Mouse (Mus musculus) myocyte (in vitro differentiated cells): ENCODE measurements at regions not wholly inside any gene's neighbourhood (a gene's known extent, or its start where the extent isn't known, plus 50 kb on each side); places are given as distances from the start of the nearest gene placed in this dataset.

Source experiments
- H3K27me3 ChIP-seq: one replicate; pipeline ENCODE4 v1.6.1; 2011; ENCODE audit not compliant: control insufficient read depth, insufficient read depth, insufficient read length
- H3K36me3 ChIP-seq: one replicate; pipeline ENCODE4 v1.6.1; 2011; ENCODE audit not compliant: control insufficient read depth, insufficient read depth
- H3K4me2 ChIP-seq: one replicate; pipeline ENCODE4 v1.6.1; 2011; ENCODE audit warnings: low read depth, control low read depth
- H3K4me3 ChIP-seq: one replicate; pipeline ENCODE4 v1.5.1; 2011; ENCODE audit warnings: mild to moderate bottlenecking, control low read depth, moderate library complexity
- H3K79me2 ChIP-seq: one replicate; pipeline ENCODE4 v1.6.1; 2011; ENCODE audit not compliant: control insufficient read depth, insufficient read depth
- H3ac ChIP-seq: one replicate; pipeline ENCODE4 v1.6.1; 2011; ENCODE audit not compliant: control insufficient read depth, insufficient read length
- CEBPB ChIP-seq: IDR thresholded peaks from 2 replicates; pipeline ENCODE4 v1.6.1; 2011; ENCODE audit warnings: mild to moderate bottlenecking, moderate library complexity; ENCODE audit not compliant: poor library complexity, insufficient read depth, severe bottlenecking
- E2F4 ChIP-seq: IDR thresholded peaks from one replicate; pipeline ENCODE4 v1.6.1; 2011; ENCODE audit warnings: mild to moderate bottlenecking, control low read depth, moderate library complexity; ENCODE audit not compliant: insufficient read depth
- MAX ChIP-seq: IDR thresholded peaks from one replicate; pipeline ENCODE4 v1.6.1; 2011; ENCODE audit warnings: low read depth, mild to moderate bottlenecking, control low read depth
- MYOD1 ChIP-seq, 3 experiments: IDR thresholded peaks; one replicate each; pipeline ENCODE4 v1.6.1; 2011; ENCODE audit warnings: control low read depth in 2 of 3, low read depth in 2 of 3, mild to moderate bottlenecking in 2 of 3, moderate library complexity in 1 of 3; ENCODE audit not compliant: insufficient read length in 2 of 3, control insufficient read depth in 1 of 3
- MYOG ChIP-seq, 3 experiments: IDR thresholded peaks; one replicate each; pipeline ENCODE4 v1.6.1; 2011; ENCODE audit warnings: control low read depth in 2 of 3, low read depth in 2 of 3, mild to moderate bottlenecking in 2 of 3; ENCODE audit not compliant: insufficient read length in 2 of 3, control insufficient read depth in 1 of 3, insufficient read depth in 1 of 3
- POLR2A ChIP-seq: IDR thresholded peaks from one replicate; pipeline ENCODE4 v1.6.1; 2011; ENCODE audit warnings: low read depth, mild to moderate bottlenecking, control low read depth, moderate library complexity; ENCODE audit not compliant: insufficient read length
- POLR2AphosphoS2 ChIP-seq: IDR thresholded peaks from one replicate; pipeline ENCODE4 v1.6.1; 2011; ENCODE audit warnings: low read depth, control low read depth; ENCODE audit not compliant: insufficient read length
- REST ChIP-seq: IDR thresholded peaks from one replicate; pipeline ENCODE4 v1.6.1; 2011; ENCODE audit warnings: mild to moderate bottlenecking, control low read depth, moderate library complexity; ENCODE audit not compliant: insufficient read depth, insufficient read length
- SRF ChIP-seq: IDR thresholded peaks from one replicate; pipeline ENCODE4 v1.6.1; 2011; ENCODE audit warnings: low read depth; ENCODE audit not compliant: control insufficient read depth, insufficient read length
- TCF12 ChIP-seq: IDR thresholded peaks from one replicate; pipeline ENCODE4 v1.6.1; 2011; ENCODE audit warnings: mild to moderate bottlenecking, control low read depth; ENCODE audit not compliant: poor library complexity, insufficient read depth, severe bottlenecking
- TCF3 ChIP-seq: IDR thresholded peaks from one replicate; pipeline ENCODE4 v1.6.1; 2011; ENCODE audit warnings: low read depth, control low read depth; ENCODE audit not compliant: insufficient read length
- USF1 ChIP-seq: IDR thresholded peaks from one replicate; pipeline ENCODE4 v1.6.1; 2011; ENCODE audit warnings: low read depth, mild to moderate bottlenecking, control low read depth, moderate library complexity

DNA sequence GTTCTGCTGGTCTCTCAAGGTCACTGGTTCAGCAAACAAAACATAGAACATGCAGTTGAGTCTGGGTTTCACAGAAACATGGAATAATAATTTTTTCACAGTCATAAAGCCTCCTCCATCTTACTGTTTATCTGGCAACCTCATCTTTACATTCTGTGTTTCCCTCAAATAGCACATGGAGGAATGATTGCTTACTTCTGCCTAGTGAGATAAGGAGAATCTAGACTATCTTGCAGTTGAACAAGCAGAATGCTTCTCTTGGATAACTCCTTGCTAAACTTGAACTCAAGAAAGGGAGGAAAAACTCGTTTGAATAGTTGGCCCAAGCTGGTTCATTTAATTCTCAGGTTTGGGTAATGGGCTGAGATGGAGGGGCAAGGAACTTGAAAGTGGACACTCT, 112.8 kb downstream of the Gm21750 start:
- no peaks in the 10 kb centered on the region for H3K36me3 ChIP-seq
- no peak overlapping the region for H3K4me2 ChIP-seq
- no peak overlapping the region for H3ac ChIP-seq
- H3K4me3 ChIP-seq, result no peak overlapping the region
- no peaks in the 10 kb centered on the region for H3K79me2 ChIP-seq
- no peak for TF ChIP-seq POLR2A
- TF ChIP-seq SRF, result no peak
- TF ChIP-seq POLR2AphosphoS2, result no peak
- no peak for TF ChIP-seq REST
- TF ChIP-seq E2F4, result no peak
- no peak for TF ChIP-seq CEBPB
- no peak for TF ChIP-seq MYOG (IDR thresholded peaks at IDR 0.05; ENCODE audit: control insufficient read depth in 1 of 3, insufficient read depth in 1 of 3, insufficient read length in 2 of 3, low read depth in 2 of 3)
- TF ChIP-seq TCF3, result no peak
- no peak for TF ChIP-seq TCF12
- TF ChIP-seq MAX, result no peak
- no peak for TF ChIP-seq USF1
- TF ChIP-seq MYOD1 (IDR thresholded peaks at IDR 0.05; ENCODE audit: control insufficient read depth in 1 of 3, insufficient read length in 2 of 3, low read depth in 2 of 3), result no peak
- H3K27me3 ChIP-seq, result no peaks in the 10 kb centered on the region

DNA sequence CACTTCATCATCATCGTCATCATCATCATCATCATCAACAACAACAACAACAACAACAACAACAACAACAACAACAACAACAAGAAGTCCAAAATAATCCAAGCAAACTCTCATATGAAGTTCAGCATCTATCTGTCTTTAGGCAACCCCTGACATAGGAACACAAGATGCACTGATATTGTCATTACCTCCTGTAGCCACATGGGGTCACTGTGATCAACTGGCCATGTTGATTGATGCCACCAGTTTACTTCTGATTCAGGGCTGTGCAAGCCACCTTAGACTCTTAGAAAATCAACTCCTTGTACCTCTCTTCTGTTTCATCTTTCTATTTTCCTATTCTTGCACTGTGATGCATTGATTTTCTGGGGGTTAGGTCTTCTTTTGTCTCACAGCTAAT, 115.0 kb downstream of the Gm21750 start:
- H3K36me3 ChIP-seq, result no peaks in the 10 kb centered on the region
- H3ac ChIP-seq, result no peak overlapping the region
- H3K4me3 ChIP-seq, result no peak overlapping the region
- TF ChIP-seq SRF, result no peak
- no peak for TF ChIP-seq E2F4
- no peak for TF ChIP-seq MAX
- no peak for TF ChIP-seq POLR2A
- TF ChIP-seq USF1, result no peak
- TF ChIP-seq REST, result no peak
- TF ChIP-seq MYOG (IDR thresholded peaks at IDR 0.05; ENCODE audit: control insufficient read depth in 1 of 3, insufficient read depth in 1 of 3, insufficient read length in 2 of 3, low read depth in 2 of 3), result no peak
- no peak for TF ChIP-seq CEBPB
- TF ChIP-seq MYOD1 (IDR thresholded peaks at IDR 0.05; ENCODE audit: control insufficient read depth in 1 of 3, insufficient read length in 2 of 3, low read depth in 2 of 3), result no peak
- no peak for TF ChIP-seq POLR2AphosphoS2
- no peak for TF ChIP-seq TCF12
- TF ChIP-seq TCF3, result no peak
- H3K79me2 ChIP-seq, result no peaks in the 10 kb centered on the region
- no peaks in the 10 kb centered on the region for H3K27me3 ChIP-seq
- no peak overlapping the region for H3K4me2 ChIP-seq

DNA sequence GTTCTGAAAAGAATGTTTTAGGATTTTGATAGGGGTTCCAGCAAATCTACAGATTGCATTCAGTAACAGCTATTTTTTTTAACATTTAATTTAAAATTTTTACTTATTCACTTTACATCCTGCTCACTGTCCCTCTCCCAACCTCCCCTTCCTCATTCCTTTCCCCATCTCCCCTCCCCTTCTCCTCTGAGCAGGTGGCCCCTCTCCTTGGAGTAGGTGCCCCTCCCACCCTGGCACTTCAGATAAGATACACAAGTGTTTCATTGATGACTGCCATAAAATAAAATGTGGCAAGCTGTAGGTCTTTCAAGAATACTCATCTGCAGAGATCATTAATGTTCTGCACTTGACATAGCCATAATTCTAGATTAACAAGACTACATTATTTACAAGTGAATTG, 146.1 kb downstream of the Gm21750 start:
- no peak overlapping the region for H3K4me2 ChIP-seq
- H3K27me3 ChIP-seq, result no peaks in the 10 kb centered on the region
- no peak overlapping the region for H3ac ChIP-seq
- no peak overlapping the region for H3K4me3 ChIP-seq
- H3K79me2 ChIP-seq, result no peaks in the 10 kb centered on the region
- TF ChIP-seq POLR2A (no peak), MAX (no peak), POLR2AphosphoS2 (no peak), TCF3 (no peak), CEBPB (no peak), TCF12 (no peak), USF1 (no peak), SRF (no peak), MYOG (IDR thresholded peaks at IDR 0.05; ENCODE audit: control insufficient read depth in 1 of 3, insufficient read depth in 1 of 3, insufficient read length in 2 of 3, low read depth in 2 of 3) (no peak)
- H3K36me3 ChIP-seq, result no peaks in the 10 kb centered on the region

DNA sequence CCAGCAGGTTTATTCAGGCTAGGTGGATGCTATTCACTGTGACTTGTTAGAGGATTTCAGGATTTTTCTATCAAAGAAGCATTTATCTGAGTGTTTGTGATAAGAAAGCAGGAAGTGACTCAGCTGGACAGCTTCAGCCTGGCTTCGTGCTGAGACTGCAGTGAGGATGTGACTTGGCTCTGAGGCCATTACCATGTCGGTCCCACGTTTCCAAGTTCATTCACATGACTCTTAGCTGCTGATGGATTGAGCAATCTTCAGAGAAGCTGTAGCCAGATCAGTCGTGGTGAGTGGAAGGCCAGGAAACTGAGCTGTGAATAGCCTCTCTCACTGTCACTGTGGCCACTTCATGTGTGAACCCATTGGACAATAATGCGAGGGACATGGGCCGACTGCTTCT, 177.9 kb downstream of the Gm21750 start:
- no peak for TF ChIP-seq SRF
- no peak for TF ChIP-seq USF1
- TF ChIP-seq CEBPB, result no peak
- Histone ChIP-seq H3K4me2 (no peak overlapping the region), H3K79me2 (no peaks in the 10 kb centered on the region)

DNA sequence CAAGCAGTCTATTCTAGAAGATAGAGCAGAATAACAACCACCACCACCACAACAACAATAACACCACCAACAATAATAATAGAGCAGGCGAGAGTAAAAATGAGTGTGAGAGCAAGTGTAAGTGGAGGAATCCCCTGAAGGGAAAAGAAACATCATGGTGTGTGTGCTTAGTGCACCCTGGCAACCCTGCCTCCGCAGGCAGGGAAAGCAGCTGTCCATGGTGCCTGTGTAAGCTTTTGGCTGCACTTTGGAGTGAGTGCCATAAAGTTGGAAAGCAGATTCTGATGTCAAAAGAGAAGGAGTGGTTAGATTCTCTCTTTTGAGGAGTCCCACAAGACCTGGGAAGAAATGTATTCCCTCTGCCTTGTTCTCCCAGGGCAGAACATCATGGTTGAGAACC, 200.8 kb downstream of the Gm21750 start:
- no peak overlapping the region for H3K4me3 ChIP-seq
- H3K79me2 ChIP-seq, result no peaks in the 10 kb centered on the region
- H3K27me3 ChIP-seq, result no peaks in the 10 kb centered on the region
- H3ac ChIP-seq, result no peak overlapping the region
- no peak overlapping the region for H3K4me2 ChIP-seq
- TF ChIP-seq TCF12 (no peak), MAX (no peak), REST (peak; percentile 67)
- no peaks in the 10 kb centered on the region for H3K36me3 ChIP-seq

More for the DNA sequence above, 177.9 kb downstream of the Gm21750 start:
- no peak overlapping the region for H3K4me3 ChIP-seq
- no peaks in the 10 kb centered on the region for H3K27me3 ChIP-seq
- no peak overlapping the region for H3ac ChIP-seq
- no peaks in the 10 kb centered on the region for H3K36me3 ChIP-seq

DNA sequence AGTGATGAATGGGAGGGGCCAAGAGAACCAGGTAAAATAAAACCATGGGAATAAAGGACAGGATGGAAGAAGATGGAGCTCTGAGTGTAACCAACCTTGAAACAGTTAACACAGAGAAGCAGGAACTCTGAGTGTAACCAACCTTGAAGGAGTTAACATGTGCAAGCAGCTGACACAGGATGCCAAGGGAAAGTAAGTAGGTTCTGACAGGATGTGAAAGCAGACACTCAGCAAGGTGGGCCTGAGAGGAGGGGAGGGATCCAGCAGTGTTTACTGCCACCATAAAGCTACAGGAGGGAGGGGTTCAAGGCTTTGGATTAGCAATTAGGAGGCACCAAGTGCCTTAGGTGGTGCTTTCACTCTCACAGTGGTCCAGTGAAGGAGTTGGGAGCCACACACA, 213.3 kb downstream of the Gm21750 start:
- Histone ChIP-seq H3K36me3 (no peaks in the 10 kb centered on the region), H3K27me3 (no peaks in the 10 kb centered on the region), H3K4me3 (no peak overlapping the region), H3K4me2 (no peak overlapping the region), H3K79me2 (no peaks in the 10 kb centered on the region), H3ac (no peak overlapping the region)
- TF ChIP-seq SRF (no peak), TCF3 (no peak), REST (no peak), E2F4 (no peak), POLR2AphosphoS2 (no peak)
